Mouse (Mus musculus) MEL (cell line): ENCODE results near the gene Nthl1. TPM values are rescaled to one million over a fixed set of nuclear protein-coding genes. Genes with fewer than 3 reads are reported as not detected.

Experiments used
- DNase-seq: peaks from one replicate; pipeline ENCODE4 v3.0.0; 2011; ENCODE audit warnings: low read depth, low spot score
- H3K27ac ChIP-seq: 2 replicates; pipeline ENCODE4 v1.5.1; 2012; ENCODE audit warnings: low read depth, mild to moderate bottlenecking, control low read depth, low read length, moderate library complexity; ENCODE audit not compliant: control insufficient read depth
- H3K27me3 ChIP-seq, 2 experiments: fragments of 150-350 bp in 1 of 2; sonication (generic) in 1 of 2; 2 replicates each; pipeline ENCODE4 v1.6.1; 2012; ENCODE audit warnings: low read length in 2 of 2, mild to moderate bottlenecking in 2 of 2, improper control_type of control experiment in 1 of 2, moderate library complexity in 1 of 2; ENCODE audit not compliant: insufficient read depth in 2 of 2, control insufficient read depth in 1 of 2
- H3K36me3 ChIP-seq, 2 experiments: 2 replicates each; pipeline ENCODE4 v1.6.1; 2012 to 2014; ENCODE audit warnings: low read length in 2 of 2, improper control_type of control experiment in 1 of 2, inconsistent platforms in 1 of 2, mild to moderate bottlenecking in 1 of 2; ENCODE audit not compliant: insufficient read depth in 2 of 2, control insufficient read depth in 1 of 2
- H3K4me1 ChIP-seq, 2 experiments: fragments of 150-350 bp in 1 of 2; sonication (generic) in 1 of 2; 2 replicates each; pipeline ENCODE4 v1.6.1; 2012; ENCODE audit warnings: low read length in 2 of 2, improper control_type of control experiment in 1 of 2, mild to moderate bottlenecking in 1 of 2; ENCODE audit not compliant: insufficient read depth in 2 of 2, control insufficient read depth in 1 of 2
- H3K4me3 ChIP-seq, 2 experiments: fragments of 150-350 bp in 1 of 2; sonication (generic) in 1 of 2; 2 replicates each; pipeline ENCODE4 v1.5.1; 2012; ENCODE audit warnings: low read depth in 2 of 2, low read length in 2 of 2, mild to moderate bottlenecking in 2 of 2, moderate library complexity in 2 of 2, control low read depth in 1 of 2, improper control_type of control experiment in 1 of 2; ENCODE audit not compliant: control insufficient read depth in 1 of 2, insufficient read depth in 1 of 2
- H3K79me2 ChIP-seq: 2 replicates; pipeline ENCODE4 v1.6.1; 2012; ENCODE audit warnings: mild to moderate bottlenecking, low read length, moderate library complexity; ENCODE audit not compliant: control insufficient read depth, poor library complexity, insufficient read depth
- H3K9ac ChIP-seq: 2 replicates; pipeline ENCODE4 v1.6.1; 2012; ENCODE audit warnings: low read depth, mild to moderate bottlenecking, control low read depth, low read length, moderate library complexity; ENCODE audit not compliant: control insufficient read depth, poor library complexity, severe bottlenecking
- H3K9me3 ChIP-seq: fragments of 150-350 bp; sonication (generic); replicated peaks from 2 replicates; pipeline ENCODE4 v1.6.1; 2012; ENCODE audit warnings: mild to moderate bottlenecking, low read length, improper control_type of control experiment, moderate library complexity; ENCODE audit not compliant: insufficient read depth
- BHLHE40 ChIP-seq: IDR thresholded peaks from 2 replicates; pipeline ENCODE4 v1.6.1; 2012; ENCODE audit warnings: low read depth, mild to moderate bottlenecking, inconsistent platforms, low read length, improper control_type of control experiment, borderline replicate concordance
- CHD2 ChIP-seq: IDR thresholded peaks from 2 replicates; pipeline ENCODE4 v1.6.1; 2011; ENCODE audit warnings: low read length, improper control_type of control experiment
- CTCF ChIP-seq, 3 experiments: IDR thresholded peaks in 2 of 3; conservative IDR thresholded peaks in 1 of 3; 2 replicates each; pipeline ENCODE4 v1.5.1; 2011 to 2012; ENCODE audit warnings: low read length in 3 of 3, low read depth in 2 of 3, mild to moderate bottlenecking in 2 of 3, improper control_type of control experiment in 1 of 3, inconsistent platforms in 1 of 3, mixed read lengths in 1 of 3, moderate library complexity in 1 of 3; ENCODE audit not compliant: control insufficient read depth in 1 of 3, insufficient read depth in 1 of 3, poor library complexity in 1 of 3, severe bottlenecking in 1 of 3
- ELF1 ChIP-seq: IDR thresholded peaks from 2 replicates; pipeline ENCODE4 v1.6.1; 2014; ENCODE audit warnings: low read depth, mild to moderate bottlenecking, inconsistent platforms, low read length, improper control_type of control experiment, moderate library complexity
- EP300 ChIP-seq, 2 experiments: IDR thresholded peaks; 2 replicates each; pipeline ENCODE4 v1.6.1; 2011; ENCODE audit warnings: improper control_type of control experiment in 2 of 2, low read length in 2 of 2, low read depth in 1 of 2, mild to moderate bottlenecking in 1 of 2
- GATA1 ChIP-seq: IDR thresholded peaks from 2 replicates; pipeline ENCODE4 v1.6.1; 2011; ENCODE audit warnings: low read depth, low read length, improper control_type of control experiment
- HCFC1 ChIP-seq: IDR thresholded peaks from 2 replicates; pipeline ENCODE4 v1.6.1; 2012; ENCODE audit warnings: low read depth, mild to moderate bottlenecking, inconsistent platforms, low read length, improper control_type of control experiment, moderate library complexity
- JUND ChIP-seq: IDR thresholded peaks from 2 replicates; pipeline ENCODE4 v1.6.1; 2011; ENCODE audit warnings: low read depth, mild to moderate bottlenecking, improper control_type of control experiment, low read length
- MAFK ChIP-seq: IDR thresholded peaks from 2 replicates; pipeline ENCODE4 v1.6.1; 2011; ENCODE audit warnings: low read depth, mild to moderate bottlenecking, low read length, improper control_type of control experiment, borderline replicate concordance
- MXI1 ChIP-seq: IDR thresholded peaks from 2 replicates; pipeline ENCODE4 v1.6.1; 2011; ENCODE audit warnings: mild to moderate bottlenecking, low read depth, low read length, improper control_type of control experiment
- MYB ChIP-seq: IDR thresholded peaks from 2 replicates; pipeline ENCODE4 v1.6.1; 2011; ENCODE audit warnings: mild to moderate bottlenecking, low read depth, low read length, improper control_type of control experiment
- NRF1 ChIP-seq: IDR thresholded peaks from 2 replicates; pipeline ENCODE4 v1.6.1; 2014; ENCODE audit warnings: low read depth, mild to moderate bottlenecking, inconsistent platforms, low read length, improper control_type of control experiment, moderate library complexity; ENCODE audit not compliant: poor library complexity, insufficient read depth, severe bottlenecking
- POLR2A ChIP-seq, 2 experiments: IDR thresholded peaks; 2 replicates each; pipeline ENCODE4 v1.6.1; 2011 to 2012; ENCODE audit warnings: low read length in 2 of 2, mild to moderate bottlenecking in 2 of 2, control low read depth in 1 of 2, improper control_type of control experiment in 1 of 2, low read depth in 1 of 2, moderate library complexity in 1 of 2; ENCODE audit not compliant: control insufficient read depth in 1 of 2, insufficient read depth in 1 of 2, poor library complexity in 1 of 2
- POLR2AphosphoS2 ChIP-seq: IDR thresholded peaks from 2 replicates; pipeline ENCODE4 v1.6.1; 2011; ENCODE audit warnings: low read length, improper control_type of control experiment
- POLR2AphosphoS5 ChIP-seq: IDR thresholded peaks from 2 replicates; pipeline ENCODE4 v1.6.1; 2012; ENCODE audit warnings: low read depth, borderline replicate concordance, mild to moderate bottlenecking, inconsistent platforms, low read length, moderate library complexity, mixed read lengths
- RAD21 ChIP-seq: IDR thresholded peaks from 2 replicates; pipeline ENCODE4 v1.6.1; 2011; ENCODE audit warnings: mild to moderate bottlenecking, low read depth, low read length, improper control_type of control experiment
- RCOR1 ChIP-seq: IDR thresholded peaks from 2 replicates; pipeline ENCODE4 v1.6.1; 2012; ENCODE audit warnings: low read depth, mild to moderate bottlenecking, inconsistent platforms, low read length, improper control_type of control experiment
- SMC3 ChIP-seq: IDR thresholded peaks from 2 replicates; pipeline ENCODE4 v1.6.1; 2011; ENCODE audit warnings: low read depth, low read length, improper control_type of control experiment
- TAL1 ChIP-seq: IDR thresholded peaks from 2 replicates; pipeline ENCODE4 v1.6.1; 2012; ENCODE audit warnings: mild to moderate bottlenecking, inconsistent platforms, low read length, moderate library complexity, mixed read lengths
- TBP ChIP-seq: IDR thresholded peaks from 2 replicates; pipeline ENCODE4 v1.8.0; 2011; ENCODE audit warnings: low read depth, low read length, improper control_type of control experiment
- UBTF ChIP-seq: IDR thresholded peaks from 2 replicates; pipeline ENCODE4 v1.6.1; 2012; ENCODE audit warnings: low read depth, mild to moderate bottlenecking, inconsistent platforms, low read length, improper control_type of control experiment, moderate library complexity, borderline replicate concordance; ENCODE audit not compliant: insufficient read depth
- USF1 ChIP-seq: IDR thresholded peaks from 2 replicates; pipeline ENCODE4 v1.6.1; 2014; ENCODE audit warnings: low read depth, mild to moderate bottlenecking, inconsistent platforms, low read length, improper control_type of control experiment, moderate library complexity
- USF2 ChIP-seq, 2 experiments: IDR thresholded peaks; 2 replicates each; pipeline ENCODE4 v1.6.1; 2011 to 2012; ENCODE audit warnings: improper control_type of control experiment in 2 of 2, low read length in 2 of 2, borderline replicate concordance in 1 of 2, inconsistent platforms in 1 of 2, low read depth in 1 of 2, mild to moderate bottlenecking in 1 of 2; ENCODE audit not compliant: insufficient read depth in 1 of 2
- ZKSCAN1 ChIP-seq: IDR thresholded peaks from 2 replicates; pipeline ENCODE4 v1.6.1; 2012; ENCODE audit warnings: low read depth, mild to moderate bottlenecking, inconsistent platforms, low read length, improper control_type of control experiment, moderate library complexity
- ZNF384 ChIP-seq: IDR thresholded peaks from 2 replicates; pipeline ENCODE4 v1.6.1; 2012; ENCODE audit warnings: low read depth, mild to moderate bottlenecking, inconsistent platforms, low read length, improper control_type of control experiment
- polyA plus RNA-seq, 2 experiments: library from polyadenylated mRNA; stranded (reverse) in 1 of 2; unstranded in 1 of 2; fragments of >175 nt in 1 of 2; fragments of >200 nt in 1 of 2; gene quantifications; 2 replicates each; pipeline versions ENCODE4 v1.2.1 to v1.2.4; 2012; ENCODE audit warnings: low replicate concordance in 2 of 2, low read depth in 1 of 2; ENCODE audit not compliant: insufficient read length in 2 of 2, insufficient read depth in 1 of 2, missing spikeins in 1 of 2
- total RNA-seq: library from RNA; depleted of rRNA; stranded (reverse); fragments of 300-350 nt; gene quantifications from 2 replicates; pipeline ENCODE4 v1.2.3, GENCODE M21; 2012

Gene Nthl1
- total and polyA plus RNA-seq, 3 experiments = 31.4 to 262 (median 32.0) TPM

- no peak overlapping the region for H3K4me3 ChIP-seq
- H3K4me1 ChIP-seq = no peaks in the 10 kb centered on the region
- no peaks in the 10 kb centered on the region for H3K9me3 ChIP-seq
- TF ChIP-seq TBP = no peak
- TF ChIP-seq CTCF (IDR thresholded peaks at IDR 0.05 in 2 of 3, conservative IDR thresholded peaks at IDR 0.05 in 1 of 3; ENCODE audit: control insufficient read depth in 1 of 3, insufficient read depth in 1 of 3, low read depth in 2 of 3, low read length in 3 of 3, poor library complexity in 1 of 3, severe bottlenecking in 1 of 3) = no peak
- no peak for TF ChIP-seq EP300 (IDR thresholded peaks at IDR 0.05; ENCODE audit: low read depth in 1 of 2, low read length in 2 of 2)
- no peak for TF ChIP-seq RAD21
- TF ChIP-seq CHD2 = no peak
- no peak for TF ChIP-seq ZKSCAN1
- TF ChIP-seq MXI1 = no peak
- no peak for TF ChIP-seq RCOR1
- TF ChIP-seq POLR2AphosphoS2 = no peak
- no peak for TF ChIP-seq POLR2A (IDR thresholded peaks at IDR 0.05; ENCODE audit: control insufficient read depth in 1 of 2, insufficient read depth in 1 of 2, low read depth in 1 of 2, low read length in 2 of 2, poor library complexity in 1 of 2)
- no peak for TF ChIP-seq MYB
- TF ChIP-seq POLR2AphosphoS5 = no peak
- no peak for TF ChIP-seq JUND
- no peak for TF ChIP-seq MAFK
- TF ChIP-seq BHLHE40 = no peak
- no peak for TF ChIP-seq HCFC1
- no peak for TF ChIP-seq GATA1
- no peak for TF ChIP-seq NRF1
- no peak for TF ChIP-seq UBTF
- peaks cover 0 to 3% of the 10 kb centered on the region in 2 experiments; a peak in 1 of 4 replicates for H3K36me3 ChIP-seq
- H3K27ac ChIP-seq = no peak overlapping the region
- no peaks in the 10 kb centered on the region for H3K79me2 ChIP-seq
- H3K9ac ChIP-seq = no peak overlapping the region
- H3K27me3 ChIP-seq = no peaks in the 10 kb centered on the region
- DNase-seq = no peak
These were observed 28.5 kb upstream of the Nthl1 start for GRCm38 (mm10) chr17:24603961-24604360.

- Histone ChIP-seq H3K79me2 (no peaks in the 10 kb centered on the region), H3K9ac (no peak overlapping the region), H3K4me3 (no peak overlapping the region), H3K9me3 (no peaks in the 10 kb centered on the region), H3K4me1 (no peaks in the 10 kb centered on the region), H3K27ac (no peak overlapping the region), H3K27me3 (no peaks in the 10 kb centered on the region), H3K36me3 (peaks cover 0 to 3% of the 10 kb centered on the region in 2 experiments; a peak in 1 of 4 replicates)
- TF ChIP-seq POLR2AphosphoS2 = no peak
- no peak for TF ChIP-seq USF2 (IDR thresholded peaks at IDR 0.05; ENCODE audit: borderline replicate concordance in 1 of 2, insufficient read depth in 1 of 2, low read depth in 1 of 2, low read length in 2 of 2)
- TF ChIP-seq MAFK = no peak
- no peak for TF ChIP-seq TAL1
- TF ChIP-seq ELF1 = no peak
- no peak for TF ChIP-seq MXI1
- no peak for TF ChIP-seq JUND
- TF ChIP-seq ZNF384 = no peak
- no peak for TF ChIP-seq SMC3
- no peak for TF ChIP-seq USF1
- no peak for DNase-seq
These were observed 27.9 kb upstream of the Nthl1 start for GRCm38 (mm10) chr17:24604557-24604956.
